Mouse (Mus musculus): ENCODE results near the gene Psg22. TPM values are rescaled to one million over a fixed set of nuclear protein-coding genes. Genes with fewer than 3 reads are reported as not detected.
"Not testable (repeated sequence)": the region's sequence is repeated elsewhere in the genome, so short reads cannot be mapped to it uniquely, and the experiment has no call there.

Gene Psg22
- not detected in 2 replicates for polyA plus RNA-seq (2015; fragmentation: Nextera tagmentation; extraction: Ambion mirVana)

- Histone ChIP-seq H3K27ac (no peak within 1 kb of the TSS), H3K4me1 (no peaks in the 10 kb centered on the region), H3K36me3 (no peaks in the 10 kb centered on the region), H3K4me2 (no peak within 1 kb of the TSS), H3K9ac (no peak within 1 kb of the TSS), H3K27me3 (no peaks in the 10 kb centered on the region), H3K9me3 (replicated peaks) (no peaks in the 10 kb centered on the region), H3K4me3 (replicated peaks) (no peak within 1 kb of the TSS)
- ATAC-seq (replicated peaks; ENCODE audit: low FRiP score) = no peak
- WGBS = 42% methylated on average over 2 of the region's 2 CpGs
Measured at GRCm38 (mm10) chr7:18717790-18718189, at the start of gene Psg22. Psg22 (plus strand) TSS chr7:18718090.

DNA sequence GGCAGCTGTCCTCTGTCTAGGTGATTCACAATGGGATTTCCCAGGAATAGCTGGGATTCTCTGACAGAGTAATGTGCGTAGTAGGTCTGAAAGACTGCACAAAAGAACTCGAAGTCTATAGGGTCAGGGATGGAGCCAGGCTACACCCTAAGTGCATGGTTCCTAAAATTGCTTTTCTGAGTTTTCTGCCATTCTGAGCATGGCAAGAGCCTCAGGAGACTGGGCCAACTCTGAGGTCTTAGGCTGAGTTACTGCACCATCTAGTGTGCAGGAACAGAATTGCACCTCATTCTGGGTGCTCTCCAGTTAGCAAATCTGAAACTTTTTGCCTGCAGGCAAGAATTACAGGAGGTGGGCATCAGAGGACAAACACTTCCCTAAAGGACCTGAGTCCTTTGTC is 38.1 kb upstream of the Psg22 start:
- 50% methylated on average over 2 of the region's 2 CpGs for whole genome bisulfite sequencing
- Histone ChIP-seq H3K27me3 (no peaks in the 10 kb centered on the region), H3K36me3 (no peaks in the 10 kb centered on the region), H3K27ac (no peak overlapping the region), H3K9ac (no peak overlapping the region), H3K4me1 (no peaks in the 10 kb centered on the region), H3K4me2 (no peak overlapping the region), H3K9me3 (replicated peaks) (no peaks in the 10 kb centered on the region; the same call in 1 of the 2 replicates), H3K4me3 (replicated peaks) (no peak overlapping the region)
- ATAC-seq (replicated peaks; ENCODE audit: low FRiP score) = no peak

- no peaks in the 10 kb centered on the region for H3K27me3 ChIP-seq
- ATAC-seq (replicated peaks; ENCODE audit: low FRiP score) = no peak
- no peaks in the 10 kb centered on the region for H3K36me3 ChIP-seq
- H3K9me3 ChIP-seq (replicated peaks) = no peaks in the 10 kb centered on the region
- H3K9ac ChIP-seq = no peak overlapping the region
- no peak overlapping the region for H3K27ac ChIP-seq
- no peak overlapping the region for H3K4me3 ChIP-seq (replicated peaks)
- no peaks in the 10 kb centered on the region for H3K4me1 ChIP-seq
- no peak overlapping the region for H3K4me2 ChIP-seq
Measured at GRCm38 (mm10) chr7:18685586-18685985, 32.3 kb upstream of the Psg22 start.

DNA sequence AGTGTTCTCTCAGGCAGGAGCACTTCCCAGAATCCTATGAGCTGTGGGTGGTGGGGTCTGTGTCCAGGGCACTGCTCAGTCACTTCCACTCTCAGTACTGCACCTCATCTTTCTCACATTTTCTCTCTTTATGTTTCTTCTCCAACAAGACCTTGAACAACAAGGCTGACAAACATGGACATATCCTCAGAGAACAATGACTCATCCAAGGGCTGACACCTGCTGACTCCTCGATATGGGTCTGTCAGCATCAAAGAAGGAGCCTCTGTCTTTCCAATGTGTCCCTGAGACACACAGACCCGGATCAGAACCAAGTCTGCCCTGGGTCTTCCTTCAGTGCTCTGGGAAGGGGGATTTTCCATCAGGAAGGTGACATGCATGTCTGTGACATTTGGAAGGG is 31.8 kb upstream of the Psg22 start, which contains the start of gene Psg20:
Psg20 (minus strand) TSS at position 101 of the 400 bp plus-strand sequence.
- Histone ChIP-seq H3K27me3 (no peaks in the 10 kb centered on the region), H3K36me3 (no peaks in the 10 kb centered on the region), H3K4me2 (no peak within 1 kb of the TSS), H3K4me1 (no peaks in the 10 kb centered on the region), H3K9me3 (replicated peaks) (no peaks in the 10 kb centered on the region), H3K27ac (no peak within 1 kb of the TSS), H3K9ac (no peak within 1 kb of the TSS), H3K4me3 (replicated peaks) (no peak within 1 kb of the TSS)
- no peak for ATAC-seq (replicated peaks; ENCODE audit: low FRiP score)
- 64% methylated on average over 2 of the region's 2 CpGs for WGBS

- ATAC-seq (replicated peaks; ENCODE audit: low FRiP score); H3K4me2 ChIP-seq: not testable (repeated sequence)
- 75% methylated on average over 4 of the region's 4 CpGs for WGBS
Measured at GRCm38 (mm10) chr7:18710331-18710730, 7.6 kb upstream of the Psg22 start.

GRCm38 (mm10) chr7:18710846-18711245 is 7.0 kb upstream of the Psg22 start:
- Histone ChIP-seq H3K4me3 (replicated peaks) (no peak overlapping the region), H3K4me1 (no peaks in the 10 kb centered on the region), H3K9me3 (replicated peaks) (no peaks in the 10 kb centered on the region), H3K9ac (no peak overlapping the region), H3K36me3 (no peaks in the 10 kb centered on the region), H3K27ac (no peak overlapping the region), H3K4me2 (no peak overlapping the region), H3K27me3 (no peaks in the 10 kb centered on the region)
- WGBS = 67% methylated on average over 1 of the region's 1 CpGs
- no peak for ATAC-seq (replicated peaks; ENCODE audit: low FRiP score)

More at GRCm38 (mm10) chr7:18710331-18710730, 7.6 kb upstream of the Psg22 start:
- H3K36me3 ChIP-seq; H3K27me3 ChIP-seq; H3K4me1 ChIP-seq; H3K27ac ChIP-seq; H3K9me3 ChIP-seq (replicated peaks); H3K9ac ChIP-seq; H3K4me3 ChIP-seq (replicated peaks): not testable (repeated sequence)

DNA sequence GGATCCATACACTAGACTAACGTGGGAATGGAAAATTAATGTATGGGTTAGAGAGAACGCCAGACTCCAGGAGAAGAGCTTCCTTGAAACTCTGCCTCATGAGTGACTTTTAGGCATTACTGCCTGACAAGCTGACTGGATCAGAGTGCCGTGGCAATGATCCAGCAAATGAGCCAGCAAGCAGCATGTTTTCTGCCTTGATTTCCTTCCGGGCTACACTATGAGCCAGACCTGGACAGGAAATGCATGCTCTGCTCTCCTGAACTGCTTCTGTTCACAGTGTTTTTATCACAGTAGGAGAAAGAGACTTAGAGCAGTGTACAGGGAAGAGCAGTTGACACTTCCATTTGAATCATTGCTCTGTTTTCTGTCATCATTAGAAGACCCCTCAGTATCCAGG is 2.3 kb upstream of the Psg22 start:
- no peaks in the 10 kb centered on the region for H3K9me3 ChIP-seq (replicated peaks)
- H3K27ac ChIP-seq = 0 out of 2 replicates have a peak overlapping the region, but pooled peaks have one; percentile 1
- H3K4me3 ChIP-seq (replicated peaks) = no peak overlapping the region
- no peak overlapping the region for H3K4me2 ChIP-seq
- no peaks in the 10 kb centered on the region for H3K36me3 ChIP-seq
- ATAC-seq (replicated peaks; ENCODE audit: low FRiP score) = no peak
- no peaks in the 10 kb centered on the region for H3K27me3 ChIP-seq
- 71% methylated on average over 4 of the region's 4 CpGs for WGBS
- H3K4me1 ChIP-seq = no peaks in the 10 kb centered on the region
- no peak overlapping the region for H3K9ac ChIP-seq

- H3K9me3 ChIP-seq (replicated peaks) = no peaks in the 10 kb centered on the region
- no peak overlapping the region for H3K4me3 ChIP-seq (replicated peaks)
- H3K27ac ChIP-seq = no peak overlapping the region
- H3K9ac ChIP-seq = no peak overlapping the region
- ATAC-seq (replicated peaks; ENCODE audit: low FRiP score) = no peak
- WGBS = 79% methylated on average over 6 of the region's 6 CpGs
- H3K4me1 ChIP-seq = no peaks in the 10 kb centered on the region
- H3K4me2 ChIP-seq = no peak overlapping the region
- H3K36me3 ChIP-seq = no peaks in the 10 kb centered on the region
- H3K27me3 ChIP-seq = no peaks in the 10 kb centered on the region
Measured at GRCm38 (mm10) chr7:18724001-18724400, 6.1 kb downstream of the Psg22 start.

DNA sequence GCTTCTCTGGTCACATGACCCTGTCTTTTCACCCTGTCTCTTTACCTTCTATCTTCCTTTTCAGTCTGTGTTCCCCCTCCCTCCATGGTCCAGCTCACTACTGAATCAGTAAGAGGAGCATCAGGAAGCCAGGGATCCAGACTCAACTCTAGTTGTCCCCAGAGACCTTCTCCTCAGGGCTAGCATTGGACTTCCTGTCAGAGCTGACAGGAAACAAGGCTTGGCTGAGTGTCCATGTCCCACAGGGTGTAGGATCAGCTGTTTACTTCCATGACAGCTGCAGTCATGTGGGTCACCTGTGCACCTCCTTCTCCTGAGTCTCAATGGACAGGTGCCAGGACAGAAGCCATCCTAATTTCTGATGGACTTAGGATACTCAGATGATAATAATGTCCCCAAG is 8.0 kb downstream of the Psg22 start:
- not testable (repeated sequence) for H3K4me3 ChIP-seq (replicated peaks); H3K27me3 ChIP-seq; H3K9ac ChIP-seq; H3K9me3 ChIP-seq (replicated peaks); H3K4me1 ChIP-seq; H3K27ac ChIP-seq; H3K36me3 ChIP-seq; H3K4me2 ChIP-seq; ATAC-seq (replicated peaks; ENCODE audit: low FRiP score)

GRCm38 (mm10) chr7:18728391-18728790 is 10.5 kb downstream of the Psg22 start:
- no peaks in the 10 kb centered on the region for H3K27me3 ChIP-seq
- ATAC-seq (replicated peaks; ENCODE audit: low FRiP score) = no peak
- no peaks in the 10 kb centered on the region for H3K4me1 ChIP-seq

DNA sequence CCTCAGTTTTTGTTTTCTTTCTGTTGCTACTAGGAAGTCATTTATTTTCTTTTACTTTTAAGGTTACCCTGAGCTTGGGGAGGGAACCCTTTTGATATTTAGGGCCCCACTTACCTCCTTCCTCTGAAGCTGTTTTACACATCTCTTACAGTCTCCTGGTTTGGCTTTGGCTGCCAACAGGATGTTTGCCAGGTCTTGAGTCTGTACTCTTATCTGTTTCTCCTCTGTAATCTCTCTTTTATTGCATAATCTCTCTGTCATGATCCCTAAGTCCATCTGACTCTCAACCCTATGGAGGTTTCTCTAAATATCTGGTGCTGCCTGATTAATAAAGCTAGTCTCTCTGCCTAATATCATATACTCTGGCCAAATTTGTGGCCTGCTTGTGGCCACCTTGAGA is 15.2 kb downstream of the Psg22 start:
- Histone ChIP-seq H3K27me3 (no peaks in the 10 kb centered on the region), H3K4me3 (replicated peaks) (no peak overlapping the region), H3K4me1 (no peaks in the 10 kb centered on the region), H3K36me3 (no peaks in the 10 kb centered on the region), H3K27ac (no peak overlapping the region), H3K9me3 (replicated peaks) (no peaks in the 10 kb centered on the region), H3K9ac (no peak overlapping the region), H3K4me2 (no peak overlapping the region)
- no peak for ATAC-seq (replicated peaks; ENCODE audit: low FRiP score)

More at GRCm38 (mm10) chr7:18728391-18728790, 10.5 kb downstream of the Psg22 start:
- H3K27ac ChIP-seq = no peak overlapping the region
- no peak overlapping the region for H3K4me3 ChIP-seq (replicated peaks)
- WGBS = 74% methylated on average over 1 of the region's 1 CpGs
- H3K9ac ChIP-seq = no peak overlapping the region
- H3K9me3 ChIP-seq (replicated peaks) = no peaks in the 10 kb centered on the region
- H3K4me2 ChIP-seq = no peak overlapping the region
- H3K36me3 ChIP-seq = no peaks in the 10 kb centered on the region

GRCm38 (mm10) chr7:18734451-18734850 is 16.6 kb downstream of the Psg22 start:
- Histone ChIP-seq H3K4me1 (no peaks in the 10 kb centered on the region), H3K36me3 (no peaks in the 10 kb centered on the region), H3K27me3 (no peaks in the 10 kb centered on the region), H3K4me2 (no peak overlapping the region), H3K27ac (no peak overlapping the region), H3K4me3 (replicated peaks) (no peak overlapping the region), H3K9me3 (replicated peaks) (no peaks in the 10 kb centered on the region), H3K9ac (no peak overlapping the region)
- WGBS = 80% methylated on average over 1 of the region's 1 CpGs
- ATAC-seq (replicated peaks; ENCODE audit: low FRiP score) = no peak

DNA sequence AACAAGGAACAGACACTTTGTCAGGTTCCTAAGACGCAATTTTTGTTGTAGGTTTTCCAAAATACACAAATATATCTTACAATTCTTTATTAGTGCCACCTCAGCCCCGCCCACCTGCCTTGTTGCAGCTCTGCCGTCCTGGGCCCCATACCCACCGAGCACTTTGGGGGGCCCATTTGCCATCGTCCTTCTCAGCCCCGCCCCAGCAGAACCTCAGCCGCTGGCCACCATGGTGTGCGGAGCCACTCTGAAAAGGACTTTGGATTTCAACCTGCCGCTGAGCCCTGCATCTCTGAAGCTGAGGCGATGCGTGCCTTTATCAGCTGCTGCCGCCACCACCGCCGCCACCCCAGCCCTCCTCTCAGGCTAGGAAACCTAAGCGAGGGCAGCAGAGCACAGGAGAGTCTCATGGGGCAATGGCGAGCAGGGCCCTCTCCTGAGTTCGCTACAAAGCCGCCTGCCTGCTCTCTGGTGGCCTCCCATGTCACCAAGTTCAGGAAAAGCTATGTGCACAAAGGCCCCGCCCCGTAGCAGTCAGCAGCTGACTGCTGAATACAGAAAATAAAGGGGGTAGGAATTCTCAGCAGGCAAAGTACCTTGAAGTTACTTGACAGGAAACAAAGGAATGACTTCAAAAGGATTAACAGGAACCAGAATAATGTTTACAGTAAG is 28.4 kb downstream of the Psg22 start:
- H3K4me3 ChIP-seq (replicated peaks) = peak overlapping the region; percentile 8; the same call in 1 of the 2 replicates
- 9% methylated on average over 20 of the region's 20 CpGs for WGBS
- no peak overlapping the region for H3K9ac ChIP-seq
- no peak for ATAC-seq (replicated peaks; ENCODE audit: low FRiP score)
- H3K9me3 ChIP-seq (replicated peaks) = no peaks in the 10 kb centered on the region
- H3K4me2 ChIP-seq = peak overlapping the region; percentile 48
- H3K27ac ChIP-seq = no peak overlapping the region
- H3K4me1 ChIP-seq = no peaks in the 10 kb centered on the region
- H3K27me3 ChIP-seq = peaks cover 29% of the 10 kb centered on the region
- no peaks in the 10 kb centered on the region for H3K36me3 ChIP-seq

All from kidney, embryonic 15.5 days (tissue).